Mouse (Mus musculus): ENCODE data around the gene Shisal1. TPM values are rescaled to one million over a fixed set of nuclear protein-coding genes. Genes with fewer than 3 reads are reported as not detected.

Gene Shisal1
- total RNA-seq, 2 experiments from 2014 or later: 51.4 to 54.1 TPM

GRCm38 (mm10) chr15:84331066-84331612 is 115.8 kb downstream of the Shisal1 start:
- intact Hi-C loops (cut with DNase I): no loop called here

DNA sequence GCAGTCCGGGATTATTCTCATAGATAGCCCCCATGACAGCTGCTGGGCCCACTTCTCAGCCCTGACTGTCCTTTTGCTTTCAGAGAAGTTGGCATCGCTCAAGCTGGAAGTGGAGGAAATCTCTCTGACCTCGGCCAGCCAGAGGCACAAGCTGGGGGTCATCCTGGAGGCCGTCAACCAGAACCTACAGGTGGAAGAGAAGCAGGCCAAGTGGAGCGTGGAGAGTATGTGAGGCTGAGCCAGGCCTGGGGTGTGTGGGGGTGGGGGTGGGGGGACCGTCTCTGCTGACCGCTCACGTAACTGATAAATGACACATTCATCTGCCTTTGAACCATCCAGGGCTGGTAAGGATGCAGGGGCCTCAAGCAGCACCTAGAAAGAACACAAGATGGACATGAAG is 117.0 kb downstream of the Shisal1 start:
- intact Hi-C loops (cut with DNase I): no loop called here

More at GRCm38 (mm10) chr15:84331066-84331612, 115.8 kb downstream of the Shisal1 start:
- no peak for DNase-seq (ENCODE audit: extremely low spot score in 1 of 2, low spot score in 2 of 2)

More for the DNA sequence above, 117.0 kb downstream of the Shisal1 start:
- DNase-seq (ENCODE audit: extremely low spot score in 1 of 2, low spot score in 2 of 2): no peak

Other genes with a start within 250 kb of the Shisal1 start
- 10 to 100 TPM; 28.2 to 30.5 TPM for gene Parvb, start 215.1 kb downstream of the Shisal1 start, total RNA-seq (2021)
- 1 to 10 TPM; 5.1 to 6.6 TPM for gene Parvg, start 123.1 kb downstream of the Shisal1 start, total RNA-seq (2021)
- 10 to 100 TPM; 66.8 to 67.4 TPM for gene Rtl6, start 110.7 kb upstream of the Shisal1 start, total RNA-seq (2021)
- 10 to 100 TPM; 11.4 to 16.3 TPM for gene Prr5, start 222.5 kb upstream of the Shisal1 start, total RNA-seq (2021)